Mouse (Mus musculus) lung, embryonic 16.5 days (tissue): ENCODE results near the gene Sf3b6. TPM values are rescaled to one million over a fixed set of nuclear protein-coding genes. Genes with fewer than 3 reads are reported as not detected.
A peak's percentile ranks its signal among the peaks of the same experiment; 100 is the strongest.

Experiments used
- ATAC-seq: fragments of 200-750 bp; cut with Nextera tagmentation; 2 replicates; pipeline ENCODE4 v1.8.0; 2017; ENCODE audit warnings: low read depth, mild to moderate bottlenecking, moderate library complexity
- H3K27ac ChIP-seq: fragments of 300-500 bp; sonication (generic); 2 replicates; pipeline ENCODE4 v1.5.1; 2014; ENCODE audit warnings: mild to moderate bottlenecking, control low read depth, low read length
- H3K27me3 ChIP-seq: fragments of 300-500 bp; sonication (generic); 2 replicates; pipeline ENCODE4 v1.6.1; 2014; ENCODE audit warnings: low read depth, low read length, mixed read lengths; ENCODE audit not compliant: control insufficient read depth, insufficient read depth
- H3K36me3 ChIP-seq: fragments of 300-500 bp; sonication (generic); 2 replicates; pipeline ENCODE4 v1.6.1; 2014; ENCODE audit warnings: low read length; ENCODE audit not compliant: control insufficient read depth, insufficient read depth
- H3K4me1 ChIP-seq: fragments of 300-500 bp; sonication (generic); replicated peaks from 2 replicates; pipeline ENCODE4 v1.6.1; 2014; ENCODE audit warnings: low read length, mixed read lengths; ENCODE audit not compliant: control insufficient read depth, insufficient read depth
- H3K4me2 ChIP-seq: fragments of 300-500 bp; sonication (generic); 2 replicates; pipeline ENCODE4 v1.6.1; 2014; ENCODE audit warnings: low read depth, low read length, control low read depth
- H3K4me3 ChIP-seq: fragments of 300-500 bp; sonication (generic); 2 replicates; pipeline ENCODE4 v1.5.1; 2014; ENCODE audit warnings: mild to moderate bottlenecking, low read length, control low read depth
- H3K9ac ChIP-seq: fragments of 300-500 bp; sonication (generic); 2 replicates; pipeline ENCODE4 v1.6.1; 2014; ENCODE audit warnings: low read length, control low read depth
- H3K9me3 ChIP-seq: fragments of 300-500 bp; sonication (generic); 2 replicates; pipeline ENCODE4 v1.6.1; 2016; ENCODE audit warnings: low read length; ENCODE audit not compliant: control insufficient read depth
- WGBS: fragments of 180-500 bp; shearing (Covaris S2); extraction: QIAGEN DNeasy Blood & Tissue Kit; methylation state at CpG from one replicate; pipeline ENCODE4 v1.1.7; 2014; 5-methylcytosine and 5-hydroxymethylcytosine counted together
- polyA plus RNA-seq: library from polyadenylated mRNA; unstranded; fragments of >200 nt; fragmentation: Nextera tagmentation; extraction: Ambion mirVana; gene quantifications from 2 replicates; pipeline ENCODE4 v1.2.1, GENCODE M21; 2015

The Sf3b6 gene
- 161 and 180 TPM in 2 replicates for polyA plus RNA-seq

DNA sequence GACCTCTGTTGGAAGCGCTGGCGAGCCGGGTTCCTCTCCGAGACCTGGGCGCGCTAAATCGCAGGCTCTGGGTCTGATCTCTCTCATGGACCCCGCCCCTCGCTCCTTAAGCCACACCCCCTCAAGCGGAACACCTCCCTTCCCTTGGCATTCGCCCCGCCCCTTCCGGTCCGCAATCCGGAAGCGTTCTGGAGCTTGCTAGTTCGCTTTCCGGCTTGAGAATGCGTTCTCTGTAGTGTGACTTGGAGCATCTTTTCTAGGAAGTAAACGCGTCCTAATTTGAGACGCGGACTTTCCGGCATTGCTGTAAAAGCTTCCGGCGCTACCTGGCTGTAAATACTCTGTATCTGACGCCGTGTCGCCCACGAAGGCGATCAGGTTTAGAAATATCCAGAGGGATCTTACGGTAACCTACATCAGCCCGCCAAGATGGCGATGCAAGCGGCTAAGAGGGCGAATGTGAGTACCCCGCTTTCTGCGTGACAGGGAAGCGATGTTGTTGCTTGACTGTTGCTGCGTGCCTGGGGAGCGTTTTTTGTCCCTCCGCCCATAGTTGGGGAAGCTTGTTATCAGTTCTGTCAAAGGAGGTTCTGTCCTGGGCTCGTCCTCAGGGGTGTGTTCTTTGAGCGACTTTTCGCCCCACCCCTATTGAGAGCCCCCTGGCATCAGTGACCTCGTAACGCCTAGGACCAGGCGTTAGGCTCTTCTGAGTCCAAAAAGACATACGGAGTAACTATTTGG lies at the start of gene Sf3b6:
TSS of gene Sf3b6 (plus strand) at position 184 of the 741 bp plus-strand sequence.
- Histone ChIP-seq H3K27ac (peak within 1 kb of the TSS; percentile 94), H3K4me1 (peaks cover 9% of the 10 kb centered on the region; the same call in 1 of the 2 replicates), H3K27me3 (no peaks in the 10 kb centered on the region), H3K9ac (peak within 1 kb of the TSS; percentile 85), H3K4me3 (peak within 1 kb of the TSS; percentile 78), H3K9me3 (no peaks in the 10 kb centered on the region), H3K4me2 (peak within 1 kb of the TSS; percentile 81), H3K36me3 (peaks cover 3% of the 10 kb centered on the region)
- under 1% methylated on average over 49 of the region's 49 CpGs for WGBS
- ATAC-seq = peak; percentile 98

DNA sequence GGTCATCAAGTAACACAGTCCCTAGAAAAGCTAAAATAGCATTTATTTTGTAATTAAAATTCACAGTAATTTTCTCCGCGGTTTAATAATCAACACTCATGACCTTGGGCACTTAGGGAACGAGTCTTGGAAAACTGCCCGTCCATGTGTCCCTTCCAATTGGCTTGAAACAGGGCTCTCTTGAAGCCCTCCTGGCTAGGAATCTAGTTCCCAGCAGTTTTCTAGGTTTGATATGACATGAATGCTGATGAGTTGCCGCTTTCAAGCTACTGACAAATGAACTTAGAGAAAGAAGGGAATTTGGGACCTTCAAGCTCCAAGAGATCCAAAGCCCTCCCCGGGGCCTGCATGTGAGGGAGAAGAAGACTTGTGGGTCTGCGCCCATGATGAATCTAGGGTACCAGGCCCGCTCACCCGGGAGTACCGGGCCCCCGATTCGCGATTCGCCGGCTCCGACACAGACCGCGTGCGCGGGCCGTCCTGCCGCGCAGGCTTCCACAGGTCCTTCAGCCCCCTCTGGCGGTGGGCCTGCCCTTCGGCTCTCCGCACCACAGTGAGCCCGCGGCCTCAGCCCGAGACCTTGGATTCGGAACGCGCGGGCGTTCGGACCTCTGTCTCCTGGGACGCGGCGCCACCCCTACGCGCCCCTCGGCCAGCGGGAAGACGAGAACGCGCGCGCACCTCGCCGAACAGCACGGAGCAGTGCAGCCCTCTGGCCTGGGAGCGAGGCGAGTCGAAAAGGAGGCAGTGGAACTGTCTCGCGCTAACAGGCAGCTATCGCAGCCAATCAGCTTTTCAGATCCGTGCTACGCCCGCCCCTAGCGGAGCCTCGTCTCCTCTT lies 48.6 kb upstream of the Sf3b6 start, which contains the start of the genes Pfn4 and Fam228b:
TSS of gene Pfn4 (plus strand) at position 531 of the 841 bp plus-strand sequence.
TSS of gene Fam228b (minus strand) at position 776 of the 841 bp plus-strand sequence.
- no peaks in the 10 kb centered on the region for H3K27me3 ChIP-seq
- peak within 1 kb of the TSS; percentile 90 for H3K27ac ChIP-seq
- H3K4me3 ChIP-seq = peak within 1 kb of the TSS; percentile 81
- H3K4me1 ChIP-seq = no peaks in the 10 kb centered on the region; the same call in 1 of the 2 replicates
- peak; percentile 99 for ATAC-seq
- peak within 1 kb of the TSS; percentile 90 for H3K9ac ChIP-seq
- H3K36me3 ChIP-seq = no peaks in the 10 kb centered on the region
- 1% methylated on average over 61 of the region's 61 CpGs for WGBS
- no peaks in the 10 kb centered on the region for H3K9me3 ChIP-seq
- H3K4me2 ChIP-seq = peak within 1 kb of the TSS; percentile 94

DNA sequence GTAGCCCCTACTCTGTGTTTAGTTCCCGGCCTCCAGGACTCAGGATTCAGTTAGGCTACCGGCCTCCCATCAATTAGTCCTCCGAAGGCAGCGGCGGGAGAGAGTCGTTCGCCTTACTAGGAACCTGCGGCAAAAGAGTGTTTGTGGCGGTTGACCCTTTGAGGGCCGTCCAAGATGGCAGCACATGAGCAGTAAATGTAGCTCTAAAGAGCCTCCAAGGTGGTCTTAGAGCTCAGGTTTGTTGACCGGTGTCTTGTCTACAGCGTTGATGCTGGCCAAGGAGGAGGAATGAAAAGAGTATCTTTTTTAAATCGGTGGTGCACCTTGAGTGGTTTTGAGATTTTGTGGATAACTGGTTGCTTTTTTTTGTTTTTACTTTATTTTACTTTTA lies 48.0 kb upstream of the Sf3b6 start:
- peak overlapping the region; percentile 90 for H3K9ac ChIP-seq
- peak overlapping the region; percentile 81 for H3K4me3 ChIP-seq
- no peaks in the 10 kb centered on the region for H3K9me3 ChIP-seq
- no peaks in the 10 kb centered on the region; the same call in 1 of the 2 replicates for H3K4me1 ChIP-seq
- H3K4me2 ChIP-seq = peak overlapping the region; percentile 94
- H3K27ac ChIP-seq = peak overlapping the region; percentile 90
- WGBS = 20% methylated on average over 13 of the region's 13 CpGs
- peak; percentile 42 for ATAC-seq
- H3K27me3 ChIP-seq = no peaks in the 10 kb centered on the region
- H3K36me3 ChIP-seq = no peaks in the 10 kb centered on the region

DNA sequence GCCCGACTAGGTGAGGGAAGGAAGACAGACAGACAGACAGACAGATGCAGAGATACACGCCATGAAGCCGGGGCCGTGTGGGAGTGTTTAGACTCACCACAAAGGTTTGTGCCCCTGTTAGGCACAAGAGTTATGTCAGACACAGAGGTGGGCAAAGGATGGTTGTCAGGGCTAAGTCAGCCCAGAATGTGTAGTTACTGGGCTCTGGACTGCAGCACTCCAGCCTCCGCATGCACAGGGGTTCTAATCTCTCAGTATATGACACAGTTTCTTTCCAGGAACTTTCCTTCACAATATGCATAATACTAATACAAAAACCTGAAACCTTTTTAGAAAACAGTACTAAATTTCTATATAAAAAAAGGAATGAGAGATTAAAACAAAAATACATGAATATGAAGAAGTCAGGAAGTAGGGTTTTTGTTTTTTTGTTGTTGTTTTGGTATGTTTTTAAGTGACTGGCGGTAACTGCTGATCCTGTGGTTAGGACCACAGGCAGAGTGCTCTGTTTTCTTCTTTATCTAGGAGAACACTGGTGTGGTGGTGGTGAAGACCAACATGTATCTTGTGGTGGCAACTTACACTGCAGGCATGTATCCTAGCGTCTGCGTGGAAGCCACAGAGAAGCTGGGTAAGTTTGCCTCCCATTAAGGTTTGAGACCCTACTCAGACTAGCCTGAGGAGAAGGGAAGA lies 42.3 kb upstream of the Sf3b6 start:
- Histone ChIP-seq H3K36me3 (no peaks in the 10 kb centered on the region), H3K4me1 (no peaks in the 10 kb centered on the region), H3K27me3 (no peaks in the 10 kb centered on the region), H3K4me3 (no peak overlapping the region), H3K9me3 (no peaks in the 10 kb centered on the region), H3K4me2 (no peak overlapping the region), H3K27ac (no peak overlapping the region), H3K9ac (no peak overlapping the region)
- WGBS = 87% methylated on average over 8 of the region's 8 CpGs
- ATAC-seq = no peak

DNA sequence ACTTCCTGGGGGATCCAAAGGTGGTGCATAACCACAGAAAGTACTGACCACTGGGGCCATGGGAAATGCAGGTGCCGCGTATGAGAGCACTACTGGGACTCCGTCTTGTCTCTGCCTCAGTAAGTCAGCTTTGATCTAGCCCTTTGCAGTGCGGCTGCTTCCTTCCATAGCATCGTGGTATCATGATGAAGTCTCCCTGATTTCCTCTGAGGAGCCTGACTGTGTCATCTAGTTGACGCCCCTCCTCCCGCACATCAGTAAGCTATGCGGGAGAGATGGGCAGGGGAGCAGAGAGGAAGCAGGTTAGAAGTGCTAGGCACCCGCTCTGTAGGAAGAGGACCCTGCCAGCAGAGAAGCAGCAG lies 41.8 kb upstream of the Sf3b6 start:
- Histone ChIP-seq H3K4me1 (no peaks in the 10 kb centered on the region), H3K4me3 (no peak overlapping the region), H3K4me2 (no peak overlapping the region), H3K27me3 (no peaks in the 10 kb centered on the region), H3K27ac (no peak overlapping the region), H3K36me3 (no peaks in the 10 kb centered on the region), H3K9me3 (no peaks in the 10 kb centered on the region), H3K9ac (no peak overlapping the region)
- 68% methylated on average over 9 of the region's 9 CpGs for WGBS
- ATAC-seq = no peak

DNA sequence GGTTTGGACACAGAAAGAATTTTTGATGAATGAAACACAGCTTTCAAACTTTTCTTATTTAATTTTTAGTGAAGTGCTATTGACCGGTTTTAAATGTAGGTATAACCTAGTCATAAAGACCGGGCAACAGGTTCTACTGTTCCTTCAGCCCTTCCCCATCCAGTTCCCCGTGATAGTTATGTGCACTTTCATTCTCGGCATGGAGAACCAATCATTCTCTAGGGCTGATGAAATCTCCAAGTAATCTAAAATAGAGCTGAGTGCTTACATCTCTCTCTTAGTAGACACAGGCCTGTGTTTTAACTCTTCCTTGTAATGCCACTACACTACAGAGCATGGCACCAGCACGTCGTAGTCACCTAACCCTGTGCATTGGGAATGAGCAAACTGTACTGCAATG lies 39.6 kb upstream of the Sf3b6 start:
- Histone ChIP-seq H3K27me3 (no peaks in the 10 kb centered on the region), H3K9me3 (no peaks in the 10 kb centered on the region), H3K27ac (no peak overlapping the region), H3K4me1 (no peaks in the 10 kb centered on the region), H3K36me3 (no peaks in the 10 kb centered on the region), H3K4me2 (no peak overlapping the region), H3K4me3 (no peak overlapping the region), H3K9ac (no peak overlapping the region)
- ATAC-seq = no peak
- 78% methylated on average over 6 of the region's 6 CpGs for WGBS

DNA sequence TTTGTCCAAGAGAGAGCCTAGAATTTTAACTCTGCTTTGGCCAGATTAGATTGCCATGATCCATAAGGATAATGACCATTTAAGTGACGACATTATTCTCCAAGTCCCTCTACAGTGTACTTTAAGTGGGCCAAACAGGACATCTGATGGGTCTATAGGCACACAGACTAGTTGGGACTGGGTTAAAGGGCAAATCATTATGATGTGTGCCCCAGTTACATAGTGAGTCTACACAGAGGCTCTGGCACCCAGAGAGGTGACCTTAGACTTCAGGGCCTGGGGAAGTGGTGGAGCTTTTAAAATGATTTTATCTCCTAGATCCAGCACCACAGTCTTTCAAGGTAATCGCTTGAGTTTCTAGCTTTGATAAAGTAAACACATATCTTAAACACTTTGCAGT lies 37.1 kb upstream of the Sf3b6 start:
- H3K36me3 ChIP-seq = no peaks in the 10 kb centered on the region
- WGBS = 52% methylated on average over 2 of the region's 2 CpGs
- no peak overlapping the region for H3K4me2 ChIP-seq
- no peak for ATAC-seq
- H3K4me1 ChIP-seq = no peaks in the 10 kb centered on the region
- no peak overlapping the region for H3K4me3 ChIP-seq
- H3K9me3 ChIP-seq = no peaks in the 10 kb centered on the region
- no peak overlapping the region for H3K27ac ChIP-seq
- no peak overlapping the region for H3K9ac ChIP-seq
- no peaks in the 10 kb centered on the region for H3K27me3 ChIP-seq

DNA sequence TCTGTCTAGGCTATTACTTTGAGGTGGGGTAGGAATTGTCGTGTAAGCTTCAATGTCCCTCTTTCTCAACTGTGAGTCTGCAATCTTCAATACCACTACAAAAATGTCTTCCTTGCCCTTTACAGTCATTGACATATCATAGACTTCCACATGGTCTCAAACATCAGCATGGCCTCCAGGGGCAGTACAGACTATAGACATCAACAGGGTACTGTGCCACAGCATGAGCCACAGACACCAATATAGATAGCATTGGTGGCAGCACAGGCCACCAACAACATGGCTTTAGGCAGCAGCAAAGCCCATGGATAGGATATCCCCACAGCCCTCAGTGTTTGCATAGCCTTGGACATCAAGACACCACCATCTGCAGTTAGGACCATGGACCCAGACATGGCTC lies 36.1 kb upstream of the Sf3b6 start:
- Histone ChIP-seq H3K9me3 (no peaks in the 10 kb centered on the region), H3K27ac (no peak overlapping the region), H3K4me3 (no peak overlapping the region), H3K9ac (no peak overlapping the region), H3K4me1 (no peaks in the 10 kb centered on the region), H3K27me3 (no peaks in the 10 kb centered on the region), H3K4me2 (no peak overlapping the region), H3K36me3 (no peaks in the 10 kb centered on the region)
- WGBS = 81% methylated on average over 1 of the region's 1 CpGs
- ATAC-seq = no peak
